Mouse (Mus musculus) WW6 (cell line): ENCODE data around the gene Gm4450.
"Not testable (repeated sequence)": the region's sequence is repeated elsewhere in the genome, so short reads cannot be mapped to it uniquely, and the experiment has no call there.

Experiments
- DNase-seq: peaks from one replicate; pipeline ENCODE4 v3.0.0-alpha.2; 2013; ENCODE audit warnings: low read depth, low spot score

Gene Gm4450

GRCm38 (mm10) chr3:98457026-98457425 lies at the start of gene Gm4450:
Gene Gm4450, minus strand, starts transcription at chr3:98457126.
- DNase-seq, result not testable (repeated sequence)

- not testable (repeated sequence) for DNase-seq
Observed at GRCm38 (mm10) chr3:98497401-98497800, 40.5 kb upstream of the Gm4450 start.

GRCm38 (mm10) chr3:98496762-98497161 lies 39.8 kb upstream of the Gm4450 start:
- DNase-seq, result not testable (repeated sequence)

- DNase-seq, result not testable (repeated sequence)
Observed at GRCm38 (mm10) chr3:98495055-98495454, 38.1 kb upstream of the Gm4450 start.

- not testable (repeated sequence) for DNase-seq
Observed at GRCm38 (mm10) chr3:98494184-98494583, 37.3 kb upstream of the Gm4450 start.

- not testable (repeated sequence) for DNase-seq
Observed at GRCm38 (mm10) chr3:98471499-98471898, 14.6 kb upstream of the Gm4450 start.

GRCm38 (mm10) chr3:98471057-98471456 lies 14.1 kb upstream of the Gm4450 start:
- not testable (repeated sequence) for DNase-seq

- not testable (repeated sequence) for DNase-seq
Observed at GRCm38 (mm10) chr3:98469323-98469722, 12.4 kb upstream of the Gm4450 start.

- not testable (repeated sequence) for DNase-seq
Observed at GRCm38 (mm10) chr3:98453786-98454185, 3.1 kb downstream of the Gm4450 start.

GRCm38 (mm10) chr3:98443924-98444323 lies 13.0 kb downstream of the Gm4450 start:
- DNase-seq, result not testable (repeated sequence)

GRCm38 (mm10) chr3:98443149-98443779 lies 13.7 kb downstream of the Gm4450 start:
- not testable (repeated sequence) for DNase-seq

GRCm38 (mm10) chr3:98442245-98442644 lies 14.7 kb downstream of the Gm4450 start:
- not testable (repeated sequence) for DNase-seq

- no peak for DNase-seq
Observed at GRCm38 (mm10) chr3:98435030-98435429, 21.9 kb downstream of the Gm4450 start.

GRCm38 (mm10) chr3:98434088-98434816 lies 22.7 kb downstream of the Gm4450 start:
- DNase-seq, result no peak

GRCm38 (mm10) chr3:98428928-98429525 lies 27.9 kb downstream of the Gm4450 start:
- DNase-seq, result no peak

GRCm38 (mm10) chr3:98428449-98428775 lies 28.5 kb downstream of the Gm4450 start:
- no peak for DNase-seq

GRCm38 (mm10) chr3:98427600-98428448 lies 29.1 kb downstream of the Gm4450 start:
- peak; percentile 61 for DNase-seq

- no peak for DNase-seq
Observed at GRCm38 (mm10) chr3:98427260-98427599, 29.7 kb downstream of the Gm4450 start.

GRCm38 (mm10) chr3:98426749-98427148 lies 30.2 kb downstream of the Gm4450 start:
- DNase-seq, result no peak

GRCm38 (mm10) chr3:98422926-98423325 lies 34.0 kb downstream of the Gm4450 start:
- DNase-seq, result no peak

- DNase-seq, result no peak
Observed at GRCm38 (mm10) chr3:98419786-98420070, 37.2 kb downstream of the Gm4450 start.
